Mouse (Mus musculus): ENCODE results near the gene Thada.

- TF ChIP-seq CTCF (IDR thresholded peaks at IDR 0.05; ENCODE audit: borderline replicate concordance, insufficient read depth, low read depth, low read length) = no peak
- TF ChIP-seq POLR2A (IDR thresholded peaks at IDR 0.05; ENCODE audit: borderline replicate concordance, insufficient read depth, low read length) = no peak
Measured at GRCm38 (mm10) chr17:84340574-84340973, 125.4 kb downstream of the Thada start.

Data from cerebellum, adult 2 months (tissue).